Mouse (Mus musculus) limb, embryonic 14.5 days (tissue): ENCODE measurements around the gene Sdccag8. TPM values are rescaled to one million over a fixed set of nuclear protein-coding genes. Genes with fewer than 3 reads are reported as not detected.

Experiments
- ATAC-seq: fragments of 200-750 bp; cut with Nextera tagmentation; 2 replicates; pipeline ENCODE4 v1.8.0; 2017; ENCODE audit warnings: low read depth, moderate number of reproducible peaks, moderate TSS enrichment; ENCODE audit not compliant: low FRiP score
- DNase-seq: peaks from one replicate; pipeline ENCODE4 v3.0.0-alpha.2; 2015; ENCODE audit warnings: low spot score
- H3K27ac ChIP-seq: fragments of 300-500 bp; sonication (generic); replicated peaks from 2 replicates; pipeline ENCODE4 v1.5.1; 2014; ENCODE audit warnings: low read depth, mild to moderate bottlenecking, low read length, moderate library complexity, mixed read lengths
- H3K27me3 ChIP-seq: fragments of 300-500 bp; sonication (generic); 2 replicates; pipeline ENCODE4 v1.6.1; 2014; ENCODE audit warnings: low read length, mixed read lengths; ENCODE audit not compliant: control insufficient read depth, insufficient read depth
- H3K36me3 ChIP-seq: fragments of 300-500 bp; sonication (generic); 2 replicates; pipeline ENCODE4 v1.6.1; 2014; ENCODE audit warnings: mild to moderate bottlenecking, low read length, moderate library complexity, mixed read lengths; ENCODE audit not compliant: control insufficient read depth, insufficient read depth
- H3K4me1 ChIP-seq: fragments of 300-500 bp; sonication (generic); 2 replicates; pipeline ENCODE4 v1.6.1; 2014; ENCODE audit warnings: antibody characterized with exemption, low read length, mixed read lengths; ENCODE audit not compliant: control insufficient read depth, insufficient read depth
- H3K4me2 ChIP-seq: fragments of 300-500 bp; sonication (generic); replicated peaks from 2 replicates; pipeline ENCODE4 v1.6.1; 2014; ENCODE audit warnings: low read depth, mild to moderate bottlenecking, low read length, moderate library complexity; ENCODE audit not compliant: severe bottlenecking
- H3K4me3 ChIP-seq: fragments of 300-500 bp; sonication (generic); replicated peaks from 2 replicates; pipeline ENCODE4 v1.5.1; 2014; ENCODE audit warnings: low read length
- H3K9ac ChIP-seq: fragments of 300-500 bp; sonication (generic); 2 replicates; pipeline ENCODE4 v1.6.1; 2014; ENCODE audit warnings: mild to moderate bottlenecking, low read depth, low read length, moderate library complexity; ENCODE audit not compliant: severe bottlenecking
- H3K9me3 ChIP-seq: fragments of 300-500 bp; sonication (generic); 2 replicates; pipeline ENCODE4 v1.6.1; 2016; ENCODE audit warnings: low read length; ENCODE audit not compliant: control insufficient read depth
- POLR2A ChIP-seq: fragments of 200-500 bp; IDR thresholded peaks from 2 replicates; pipeline ENCODE4 v1.8.0; 2012; ENCODE audit warnings: inconsistent platforms, mild to moderate bottlenecking, moderate library complexity, borderline replicate concordance; ENCODE audit not compliant: insufficient read depth, insufficient read length; ENCODE audit errors: extremely low read depth
- WGBS: fragments of 180-500 bp; shearing (Covaris S2); extraction: QIAGEN DNeasy Blood & Tissue Kit; methylation state at CpG from one replicate; pipeline ENCODE4 v1.1.7; 2014; 5-methylcytosine and 5-hydroxymethylcytosine counted together
- polyA plus RNA-seq, 2 experiments: library from polyadenylated mRNA; depleted of rRNA in 1 of 2; stranded (reverse) in 1 of 2; unstranded in 1 of 2; fragments of >200 nt; fragmentation: Nextera tagmentation in 1 of 2; extraction: Ambion mirVana in 1 of 2; gene quantifications; 2 replicates each; pipeline versions ENCODE4 v1.2.1 to v1.2.3; 2012 to 2014

Sdccag8 gene
- polyA plus RNA-seq, 2 experiments, result 8.5 to 15.8 TPM

DNA sequence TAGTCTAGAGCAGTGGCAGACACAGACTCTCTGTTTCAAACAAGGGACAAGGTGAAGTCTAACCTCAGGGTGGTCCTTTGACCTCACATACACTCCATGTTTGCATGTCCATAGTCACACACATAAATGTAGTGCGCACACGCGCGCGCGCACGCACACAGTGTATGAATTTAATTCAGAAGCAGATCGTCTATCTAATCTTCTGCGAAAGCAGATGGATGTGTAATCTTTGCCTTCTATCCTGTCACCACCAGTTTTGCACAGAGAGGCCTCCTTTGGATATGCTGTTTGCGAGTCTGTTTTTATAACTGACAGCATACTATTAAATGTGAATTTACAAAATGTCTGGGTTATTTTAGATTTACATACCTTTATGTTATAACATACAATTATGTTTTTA is 147.3 kb downstream of the Sdccag8 start:
- Histone ChIP-seq H3K4me1 (no peaks in the 10 kb centered on the region), H3K9ac (no peak overlapping the region), H3K27me3 (no peaks in the 10 kb centered on the region), H3K4me3 (no peak overlapping the region), H3K4me2 (no peak overlapping the region), H3K9me3 (no peaks in the 10 kb centered on the region), H3K27ac (no peak overlapping the region), H3K36me3 (no peaks in the 10 kb centered on the region)
- no peak for TF ChIP-seq POLR2A
- WGBS, result 96% methylated on average over 10 of the region's 10 CpGs
- ATAC-seq, result no peak
- DNase-seq, result no peak

DNA sequence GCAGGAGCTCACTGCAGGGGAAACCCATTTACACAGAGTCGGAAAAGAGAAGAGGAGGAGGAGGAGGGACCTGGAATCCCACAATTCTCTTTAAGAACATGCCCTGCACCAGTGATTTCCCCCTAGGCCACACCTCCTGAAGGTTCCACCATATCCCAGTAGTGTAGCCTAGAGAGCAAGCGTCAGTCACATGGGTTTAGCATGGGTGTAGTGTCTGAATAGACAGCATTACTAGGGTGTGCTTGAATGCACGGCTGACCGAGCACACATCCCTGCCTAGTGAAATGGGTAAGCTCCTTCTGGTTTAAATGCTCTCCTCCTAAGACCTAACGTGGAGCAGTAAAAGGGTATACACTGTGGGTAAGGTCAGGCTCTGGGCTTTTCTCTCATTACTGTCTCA is 148.4 kb downstream of the Sdccag8 start:
- no peak overlapping the region for H3K4me3 ChIP-seq
- H3K36me3 ChIP-seq, result no peaks in the 10 kb centered on the region
- DNase-seq, result no peak
- H3K27me3 ChIP-seq, result no peaks in the 10 kb centered on the region
- no peaks in the 10 kb centered on the region for H3K9me3 ChIP-seq
- no peak for TF ChIP-seq POLR2A
- H3K4me1 ChIP-seq, result no peaks in the 10 kb centered on the region
- 67% methylated on average over 5 of the region's 5 CpGs for WGBS
- no peak overlapping the region for H3K9ac ChIP-seq
- H3K27ac ChIP-seq, result no peak overlapping the region
- ATAC-seq, result no peak
- no peak overlapping the region for H3K4me2 ChIP-seq

DNA sequence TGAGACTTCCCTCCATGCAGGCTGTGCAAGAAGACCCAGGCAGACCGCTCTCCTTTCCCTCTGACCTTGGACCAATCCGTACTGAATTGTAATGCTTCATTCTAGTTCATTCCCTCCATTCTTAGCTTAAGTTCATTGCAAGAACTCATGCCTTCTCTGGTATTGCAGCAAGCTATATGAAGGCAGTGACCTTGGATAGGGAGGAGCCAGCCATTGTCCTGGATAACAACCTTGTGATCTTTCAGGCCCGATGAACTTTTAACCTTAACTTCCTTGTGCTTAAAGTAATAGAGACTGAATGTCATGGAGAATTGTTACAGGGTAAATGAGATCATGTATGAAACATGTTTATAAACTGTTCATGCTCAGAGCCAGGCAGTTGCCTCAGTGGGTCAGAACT is 152.8 kb downstream of the Sdccag8 start:
- Histone ChIP-seq H3K9ac (no peak overlapping the region), H3K36me3 (no peaks in the 10 kb centered on the region), H3K9me3 (no peaks in the 10 kb centered on the region), H3K27ac (no peak overlapping the region), H3K4me2 (no peak overlapping the region), H3K27me3 (no peaks in the 10 kb centered on the region), H3K4me1 (0 out of 2 replicates have a peak, but pooled peaks cover 3% of the 10 kb centered on the region), H3K4me3 (no peak overlapping the region)
- no peak for TF ChIP-seq POLR2A
- ATAC-seq, result no peak
- WGBS, result 93% methylated on average over 3 of the region's 3 CpGs
- no peak for DNase-seq

DNA sequence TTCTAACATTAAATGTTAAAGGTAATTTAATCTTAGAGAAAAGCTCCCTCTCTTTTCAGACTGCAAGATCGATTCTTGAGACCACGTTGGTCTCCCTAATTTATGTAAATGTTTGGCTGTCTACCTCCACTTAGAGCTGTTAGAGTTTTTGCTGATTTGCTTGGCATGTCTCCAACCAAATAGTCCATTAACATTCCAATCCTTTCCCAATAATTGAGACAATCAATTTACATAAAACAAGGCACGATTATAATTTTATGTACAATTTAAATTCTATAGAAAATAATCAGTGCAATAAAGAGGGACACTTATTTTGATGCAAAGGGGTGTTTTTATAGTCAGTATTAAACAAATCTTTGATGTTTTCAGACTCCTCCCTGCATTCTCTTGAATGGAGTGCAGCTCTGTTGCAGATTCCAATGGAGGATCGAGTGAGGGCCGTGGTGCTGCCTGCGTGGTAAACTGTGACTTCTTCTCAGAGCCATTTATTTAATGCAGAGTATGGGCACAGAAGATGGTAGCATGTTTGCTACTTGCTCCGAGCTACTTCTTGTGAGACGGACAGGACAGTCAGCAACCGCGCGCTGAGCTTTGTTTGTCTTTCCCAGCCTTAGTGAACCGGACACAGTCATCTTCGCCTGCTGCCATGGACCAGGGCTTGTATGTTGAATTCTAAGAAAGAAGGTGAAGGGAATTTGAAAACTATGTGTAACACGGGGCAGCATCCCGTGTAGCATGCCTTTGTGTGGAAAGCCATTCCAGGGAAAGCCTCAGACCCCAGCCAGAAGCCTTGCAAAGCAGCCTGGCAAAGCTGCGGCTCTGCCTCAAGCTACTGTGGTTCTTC is 156.4 kb downstream of the Sdccag8 start:
- H3K27me3 ChIP-seq, result no peaks in the 10 kb centered on the region
- no peak for ATAC-seq
- 0 out of 2 replicates have a peak, but pooled peaks cover 3% of the 10 kb centered on the region for H3K4me1 ChIP-seq
- TF ChIP-seq POLR2A, result no peak
- DNase-seq, result no peak
- WGBS, result 80% methylated on average over 16 of the region's 16 CpGs
- H3K4me2 ChIP-seq, result no peak overlapping the region
- no peaks in the 10 kb centered on the region for H3K36me3 ChIP-seq
- H3K27ac ChIP-seq, result no peak overlapping the region
- no peak overlapping the region for H3K9ac ChIP-seq
- H3K4me3 ChIP-seq, result no peak overlapping the region
- H3K9me3 ChIP-seq, result no peaks in the 10 kb centered on the region

DNA sequence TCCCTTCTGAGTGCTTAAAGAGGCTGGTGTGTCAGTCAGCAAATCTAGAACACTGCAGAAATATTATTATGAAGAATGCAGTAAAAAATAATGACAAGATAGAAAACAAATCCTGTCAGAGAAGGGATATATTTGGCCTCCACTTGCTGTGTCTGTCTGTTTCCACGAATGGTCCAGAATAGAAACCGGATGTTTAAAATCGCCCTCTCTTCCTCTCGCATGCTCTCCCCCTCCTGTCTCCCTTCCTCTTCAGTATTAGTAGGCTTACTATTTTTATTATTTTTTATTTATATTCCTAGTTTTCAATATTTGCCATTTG is 157.0 kb downstream of the Sdccag8 start:
- Histone ChIP-seq H3K9ac (no peak overlapping the region), H3K36me3 (no peaks in the 10 kb centered on the region), H3K27ac (no peak overlapping the region), H3K4me1 (0 out of 2 replicates have a peak, but pooled peaks cover 3% of the 10 kb centered on the region), H3K4me3 (no peak overlapping the region), H3K27me3 (no peaks in the 10 kb centered on the region), H3K4me2 (no peak overlapping the region), H3K9me3 (no peaks in the 10 kb centered on the region)
- 88% methylated on average over 4 of the region's 4 CpGs for WGBS
- DNase-seq (no peak), ATAC-seq (no peak)
- no peak for TF ChIP-seq POLR2A
